Mouse (Mus musculus): ENCODE measurements around the gene Rasgef1a. TPM values are rescaled to one million over a fixed set of nuclear protein-coding genes. Genes with fewer than 3 reads are reported as not detected.

The Rasgef1a gene
- total RNA-seq, 2 experiments from 2014 or later, result 0.31 to 0.45 TPM

DNA sequence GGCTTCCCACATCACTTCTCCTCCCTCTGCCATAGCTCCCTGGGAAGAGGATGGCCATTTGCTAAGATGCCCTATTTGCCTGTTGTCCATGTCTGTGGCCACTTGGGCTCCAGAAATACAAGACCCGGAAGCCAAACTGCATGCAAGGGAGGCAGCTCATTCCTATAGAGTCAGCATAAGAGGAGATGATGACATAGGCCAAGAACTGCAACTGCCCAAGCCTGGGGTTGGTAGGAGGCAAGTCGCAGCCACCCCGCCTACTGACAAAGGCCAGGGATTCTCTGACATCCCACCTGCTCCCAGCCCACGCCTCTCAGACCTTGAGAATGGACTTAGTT is 59.7 kb downstream of the Rasgef1a start:
- no peak for DNase-seq (ENCODE audit: low spot score in 2 of 2)

DNA sequence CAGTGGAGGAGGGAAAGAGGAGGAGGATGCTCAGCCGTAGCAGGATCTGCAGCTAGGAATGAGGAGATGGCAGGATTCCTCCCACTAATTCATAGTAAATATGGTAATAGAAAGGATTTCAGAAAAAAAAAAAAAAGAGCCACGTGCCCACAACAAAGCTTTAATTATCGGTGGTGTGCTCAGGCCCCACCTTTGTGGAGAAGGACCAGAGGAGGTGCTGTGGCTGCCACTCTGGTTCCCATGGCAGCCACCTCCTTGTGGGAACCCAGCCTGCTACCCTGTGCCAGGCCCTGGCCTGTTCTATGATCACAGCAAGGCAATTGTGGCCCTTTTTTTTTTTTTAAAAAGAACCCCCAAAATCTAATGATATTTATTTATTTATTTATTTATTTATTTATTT is 60.2 kb downstream of the Rasgef1a start:
- no peak for DNase-seq (ENCODE audit: low spot score in 2 of 2)

DNA sequence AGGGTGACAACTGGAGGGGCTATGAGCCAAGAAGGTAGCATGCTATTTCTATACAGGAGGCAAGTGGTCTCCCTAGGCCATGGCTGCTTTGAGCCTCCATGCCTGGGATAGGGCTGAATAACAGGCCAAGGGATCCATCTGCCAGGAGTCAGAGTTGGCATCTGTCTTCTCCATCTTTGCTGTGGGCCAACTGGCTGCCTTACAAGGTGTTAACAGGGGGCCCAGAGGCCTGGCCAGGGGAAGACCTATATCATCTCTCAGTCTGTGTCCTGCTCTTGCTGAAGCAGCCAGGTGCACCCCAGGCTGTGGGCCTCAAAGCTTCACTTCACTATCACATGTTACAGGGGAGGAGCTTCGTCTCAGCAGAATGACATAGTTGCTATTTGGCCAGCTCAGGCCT is 60.9 kb downstream of the Rasgef1a start:
- DNase-seq (ENCODE audit: low spot score in 2 of 2), result no peak

DNA sequence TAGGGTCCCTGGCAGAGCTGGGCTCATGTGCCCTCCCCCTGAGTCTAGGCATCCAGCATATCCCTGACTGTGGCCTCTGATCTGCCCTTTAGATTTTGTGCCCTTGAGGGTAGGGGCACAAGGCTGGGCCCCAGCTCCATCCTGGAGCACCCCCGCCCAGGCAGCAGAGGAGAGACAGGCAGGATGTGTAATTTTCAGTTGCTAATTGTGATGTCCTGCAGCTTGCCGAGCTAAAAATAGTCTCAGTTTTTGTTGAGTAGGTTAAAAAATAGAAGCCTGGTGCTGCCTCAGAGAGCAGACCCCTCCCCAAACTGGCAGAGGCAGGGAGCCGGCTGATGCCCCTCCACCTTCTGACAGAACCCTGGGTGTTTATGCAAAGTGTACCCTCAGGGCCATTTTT is 62.9 kb downstream of the Rasgef1a start:
- no peak for DNase-seq (ENCODE audit: low spot score in 2 of 2)

DNA sequence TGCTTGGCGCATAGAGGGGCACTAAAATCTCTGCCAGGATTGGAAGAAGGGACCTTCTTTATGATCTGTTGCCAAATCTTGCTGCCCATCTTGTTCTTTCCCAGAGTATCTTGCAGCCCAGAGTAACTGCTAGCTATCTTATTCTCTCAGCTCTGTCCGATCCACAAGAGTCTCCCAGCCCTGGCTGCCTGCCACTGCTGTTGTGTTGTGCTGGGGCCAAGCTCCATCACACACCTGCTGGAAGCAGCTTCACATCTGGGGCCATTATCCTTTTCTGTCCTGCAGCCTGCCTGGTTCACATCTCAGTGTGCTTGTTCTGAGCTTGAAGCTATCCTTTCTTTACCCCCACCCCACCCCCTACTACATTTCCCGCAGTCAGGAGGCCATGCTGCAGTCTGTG is 65.0 kb downstream of the Rasgef1a start:
- no peak for DNase-seq (ENCODE audit: low spot score in 2 of 2)

- DNase-seq (ENCODE audit: low spot score in 2 of 2), result no peak
Observed at GRCm38 (mm10) chr6:118076748-118077147, 65.5 kb downstream of the Rasgef1a start.

GRCm38 (mm10) chr6:118077421-118077820 is 66.2 kb downstream of the Rasgef1a start:
- DNase-seq (ENCODE audit: low spot score in 2 of 2), result no peak

DNA sequence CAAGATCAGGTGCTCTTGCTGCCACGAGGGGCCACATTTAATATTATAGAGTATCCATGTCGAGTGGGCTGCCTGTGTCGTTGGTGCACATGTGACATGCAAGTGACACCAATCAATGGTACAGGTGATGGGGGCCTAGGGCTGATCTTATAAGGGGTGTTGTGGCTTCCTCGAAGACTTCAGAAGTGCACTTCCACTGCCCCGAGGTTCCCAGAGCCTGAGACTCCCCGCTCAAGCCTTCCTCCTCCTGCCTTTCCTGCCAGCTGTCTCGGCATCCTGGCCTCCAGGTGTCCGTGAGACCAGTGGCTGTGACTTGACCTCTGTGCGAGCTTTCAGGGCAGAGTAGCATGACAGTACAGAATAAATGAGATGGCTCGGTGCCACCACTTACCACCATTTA is 67.5 kb downstream of the Rasgef1a start:
- DNase-seq (ENCODE audit: low spot score in 2 of 2), result no peak

DNA sequence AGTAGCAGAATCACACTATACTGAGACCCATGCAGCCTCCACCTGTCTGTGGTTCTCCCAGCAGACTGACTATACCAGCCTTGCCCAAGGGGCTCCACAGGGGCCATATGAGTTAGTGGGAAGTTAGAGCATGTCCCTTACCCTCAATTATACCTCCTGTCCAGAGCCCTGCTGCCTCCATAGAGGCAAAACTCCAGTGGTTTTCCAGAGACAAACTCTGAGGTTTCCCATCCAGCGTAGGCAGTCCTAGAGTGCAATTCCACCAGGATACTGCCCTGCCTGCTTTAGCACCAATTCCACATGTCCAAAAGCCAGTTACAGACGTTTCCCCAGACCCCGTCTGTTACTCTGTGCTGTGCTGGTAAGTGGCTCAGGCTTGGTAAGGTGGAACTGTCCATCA is 68.1 kb downstream of the Rasgef1a start:
- DNase-seq (ENCODE audit: low spot score in 2 of 2), result no peak

GRCm38 (mm10) chr6:118079762-118080465 is 68.7 kb downstream of the Rasgef1a start:
- DNase-seq (ENCODE audit: low spot score in 2 of 2), result no peak

DNA sequence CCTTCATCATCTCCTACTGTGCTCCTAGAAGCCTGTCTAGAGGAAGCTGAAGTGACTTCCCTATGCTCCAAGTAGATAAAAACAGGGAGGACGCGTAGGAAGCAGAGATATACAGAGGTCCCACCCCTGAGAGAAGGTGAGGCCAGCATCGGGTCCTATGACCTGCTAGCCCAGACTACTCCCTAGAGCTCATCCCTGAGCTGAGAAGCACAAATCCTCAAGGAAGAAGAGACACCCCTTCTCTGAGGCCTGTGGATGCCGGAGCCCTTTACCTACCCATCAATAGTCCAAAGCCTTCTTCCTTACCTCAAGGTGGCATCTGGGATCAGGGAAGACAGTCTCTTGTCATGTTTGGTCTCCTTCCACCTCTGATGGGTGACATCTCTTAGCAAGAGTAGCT is 69.5 kb downstream of the Rasgef1a start:
- DNase-seq (ENCODE audit: low spot score in 2 of 2), result no peak

- no peak for DNase-seq (ENCODE audit: low spot score in 2 of 2)
Observed at GRCm38 (mm10) chr6:118082384-118082783, 71.1 kb downstream of the Rasgef1a start.

GRCm38 (mm10) chr6:118083608-118084007 is 72.4 kb downstream of the Rasgef1a start:
- no peak for DNase-seq (ENCODE audit: low spot score in 2 of 2)

DNA sequence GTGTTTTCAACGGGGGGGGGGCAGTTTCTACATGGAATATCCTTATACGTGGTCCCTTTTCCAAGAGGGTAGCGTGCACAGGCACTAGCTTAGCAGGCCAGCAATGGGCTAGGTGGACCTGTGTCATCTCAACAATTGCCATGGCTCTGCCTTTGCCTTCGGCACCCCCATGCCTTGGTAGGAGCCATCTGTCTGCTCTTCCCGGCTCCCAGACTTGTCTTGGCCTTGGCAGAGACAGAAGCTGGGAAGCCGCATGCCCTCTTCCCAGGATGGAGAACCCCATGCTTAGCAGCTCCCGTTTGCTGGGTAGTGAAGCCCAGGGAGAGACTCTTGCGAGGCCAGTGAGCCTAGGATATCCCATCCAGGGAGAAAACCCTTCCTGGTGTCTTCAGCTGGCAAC is 73.4 kb downstream of the Rasgef1a start:
- DNase-seq (ENCODE audit: low spot score in 2 of 2), result no peak

DNA sequence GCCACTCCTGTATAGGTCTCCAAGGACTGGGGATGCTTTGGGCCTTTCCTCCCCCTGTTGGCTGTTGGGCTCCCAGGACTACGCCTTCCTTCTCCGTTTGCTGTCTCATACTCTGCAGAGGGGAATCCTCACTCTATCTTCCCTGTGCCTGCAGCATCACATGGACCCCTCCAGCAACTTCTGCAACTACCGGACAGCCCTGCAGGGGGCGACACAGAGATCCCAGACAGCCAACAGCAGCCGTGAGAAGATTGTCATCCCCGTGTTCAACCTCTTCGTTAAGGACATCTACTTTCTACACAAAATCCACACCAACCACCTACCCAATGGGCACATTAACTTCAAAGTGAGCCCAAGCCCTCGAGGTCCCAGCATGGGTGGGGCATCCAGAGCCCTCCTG is 76.7 kb downstream of the Rasgef1a start:
- no peak for DNase-seq (ENCODE audit: low spot score in 2 of 2)

GRCm38 (mm10) chr6:118088750-118089440 is 77.7 kb downstream of the Rasgef1a start:
- DNase-seq (ENCODE audit: low spot score in 2 of 2), result no peak

DNA sequence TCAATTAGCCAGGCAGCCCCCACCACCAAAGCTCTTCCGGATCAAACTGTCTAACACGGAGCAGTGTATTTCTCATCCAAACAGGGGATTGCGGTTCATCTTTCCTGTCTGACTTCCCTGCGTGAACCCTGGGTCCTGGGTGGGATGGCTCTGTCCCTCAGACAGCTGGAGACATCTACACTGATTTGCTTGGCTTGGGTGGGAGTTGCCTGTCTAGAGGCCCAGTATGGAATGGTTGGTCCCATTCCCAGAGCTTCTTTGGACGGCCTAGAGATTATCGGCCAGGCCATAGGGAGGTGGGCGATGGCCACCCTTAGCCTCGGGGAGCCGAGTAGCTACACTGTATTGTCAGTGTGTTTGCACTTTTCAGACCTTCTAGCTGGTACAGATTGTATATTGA is 79.6 kb downstream of the Rasgef1a start:
- no peak for DNase-seq (ENCODE audit: low spot score in 2 of 2)

- no peak for DNase-seq (ENCODE audit: low spot score in 2 of 2)
Observed at GRCm38 (mm10) chr6:118097765-118098365, 86.6 kb downstream of the Rasgef1a start.

DNA sequence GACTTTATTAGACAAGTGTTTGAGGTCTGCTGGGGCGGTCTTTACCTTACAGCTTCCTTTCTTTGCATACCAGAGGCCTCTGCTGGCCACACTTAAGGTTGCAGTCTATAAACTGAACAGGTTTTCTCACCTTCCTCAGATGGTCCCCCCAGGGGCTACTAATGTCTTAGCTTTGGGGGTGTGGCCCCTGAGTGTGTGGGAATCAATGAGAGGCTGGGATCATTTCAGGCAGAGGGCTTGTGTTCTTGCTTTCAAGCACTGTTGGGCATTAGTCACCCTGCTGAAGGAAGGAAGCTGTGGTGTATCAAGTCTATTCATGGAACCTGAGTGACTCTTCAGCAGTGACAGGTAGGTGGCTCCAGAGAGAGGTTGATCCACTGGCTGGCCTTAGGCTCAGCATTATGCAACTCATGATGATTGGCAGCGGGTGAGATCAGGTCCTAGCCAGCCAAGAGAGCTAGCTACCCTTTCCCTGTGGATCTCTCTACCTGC is 88.1 kb downstream of the Rasgef1a start:
- no peak for DNase-seq (ENCODE audit: low spot score in 2 of 2)

GRCm38 (mm10) chr6:118111810-118112209 is 100.6 kb downstream of the Rasgef1a start:
- no peak for DNase-seq (ENCODE audit: low spot score in 2 of 2)

DNA sequence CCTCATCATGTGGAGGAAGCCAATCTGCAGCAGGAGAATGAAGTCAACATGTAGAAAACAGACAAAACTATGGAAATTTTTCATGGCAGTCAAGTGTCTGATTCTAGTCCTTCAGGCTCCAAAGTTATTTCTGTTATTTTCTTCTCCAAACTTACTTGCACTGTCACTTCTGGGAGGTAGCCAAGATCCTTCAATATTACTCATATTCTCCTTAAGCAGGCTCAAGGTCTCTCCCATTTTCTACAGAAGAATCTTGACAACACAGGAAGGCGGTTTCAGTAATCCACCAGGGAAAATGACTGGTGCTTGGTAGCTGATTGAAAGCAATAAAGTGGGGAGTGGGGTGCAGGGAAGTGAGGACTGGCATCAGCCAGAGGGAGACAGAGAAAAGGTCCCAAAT is 111.5 kb downstream of the Rasgef1a start:
- no peak for DNase-seq (ENCODE audit: low spot score in 2 of 2)

- no peak for DNase-seq (ENCODE audit: low spot score in 2 of 2)
Observed at GRCm38 (mm10) chr6:118126577-118126976, 115.3 kb downstream of the Rasgef1a start.

DNA sequence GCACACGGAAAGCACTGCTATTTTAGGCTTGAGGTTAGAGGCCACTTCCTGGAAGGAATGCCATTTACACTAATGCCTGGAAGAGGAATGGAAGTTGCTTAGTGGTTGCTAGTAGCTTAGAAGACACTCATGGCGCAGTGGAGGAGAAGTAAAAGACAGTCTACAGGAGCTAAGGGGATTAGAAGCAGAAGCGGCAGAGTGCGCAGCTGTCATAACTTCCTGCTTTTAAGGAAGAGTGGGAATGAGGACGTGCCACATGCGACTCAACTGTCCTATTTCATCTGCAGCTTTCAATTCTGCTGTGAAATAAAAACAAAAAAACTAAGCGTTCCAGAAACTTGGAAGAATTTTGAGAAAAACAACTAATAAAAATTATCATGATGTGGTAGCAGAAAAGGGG is 116.0 kb downstream of the Rasgef1a start:
- DNase-seq (ENCODE audit: low spot score in 2 of 2), result no peak
